Mouse (Mus musculus) liver, embryonic 14.5 days (tissue): ENCODE measurements around the gene Slc43a1.

ENCODE experiments used
- CTCF ChIP-seq: IDR thresholded peaks from 2 replicates; pipeline ENCODE4 v1.5.1; 2016; ENCODE audit warnings: antibody characterized with exemption, low read depth, control low read depth
- EP300 ChIP-seq: IDR thresholded peaks from 2 replicates; pipeline ENCODE4 v1.6.1; 2016; ENCODE audit warnings: antibody characterized with exemption, low read depth

- TF ChIP-seq CTCF (no peak), EP300 (no peak)
Observed at GRCm38 (mm10) chr2:84822552-84822951, 16.1 kb upstream of the Slc43a1 start, which contains the start of gene Smtnl1.
